Mouse (Mus musculus) heart, postnatal 10 days (tissue): Measurements from ENCODE around the gene Zfp106. TPM values are rescaled to one million over a fixed set of nuclear protein-coding genes. Genes with fewer than 3 reads are reported as not detected.

Source experiments
- DNase-seq, 2 experiments: peaks; one replicate each; pipeline ENCODE4 v3.0.0; 2021
- intact Hi-C: fragments of 180-260 bp; cut with DNase I; formaldehyde crosslinking; loops from one replicate; pipeline ENCODE4 v1.15.1; 2025
- total RNA-seq, 2 experiments: library from RNA; stranded (reverse); gene quantifications; 2 replicates each; pipeline ENCODE4 v1.2.3; 2021

The Zfp106 gene
- total RNA-seq, 2 experiments from 2014 or later = 191 to 196 TPM

DNA sequence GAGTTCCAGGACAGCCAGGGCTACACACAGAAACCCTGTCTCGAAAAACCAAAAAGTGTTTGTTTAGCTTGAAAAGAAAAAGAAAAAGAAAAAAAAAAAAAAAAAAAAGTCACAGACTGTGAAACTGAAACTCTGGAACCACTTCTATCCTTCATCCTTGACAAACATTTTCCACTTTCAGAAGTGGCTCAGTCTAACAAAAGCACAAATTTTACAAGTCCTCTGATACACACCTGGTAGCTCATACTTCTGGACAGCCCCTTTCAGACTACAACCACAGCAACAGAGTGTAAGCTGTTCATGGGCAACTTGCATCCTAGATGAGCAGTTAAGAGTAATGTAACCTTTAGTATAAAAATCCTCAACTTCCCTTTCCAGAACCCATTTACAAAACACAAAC, 2.1 kb downstream of the Zfp106 start:
- intact Hi-C loops = no loop called here

DNA sequence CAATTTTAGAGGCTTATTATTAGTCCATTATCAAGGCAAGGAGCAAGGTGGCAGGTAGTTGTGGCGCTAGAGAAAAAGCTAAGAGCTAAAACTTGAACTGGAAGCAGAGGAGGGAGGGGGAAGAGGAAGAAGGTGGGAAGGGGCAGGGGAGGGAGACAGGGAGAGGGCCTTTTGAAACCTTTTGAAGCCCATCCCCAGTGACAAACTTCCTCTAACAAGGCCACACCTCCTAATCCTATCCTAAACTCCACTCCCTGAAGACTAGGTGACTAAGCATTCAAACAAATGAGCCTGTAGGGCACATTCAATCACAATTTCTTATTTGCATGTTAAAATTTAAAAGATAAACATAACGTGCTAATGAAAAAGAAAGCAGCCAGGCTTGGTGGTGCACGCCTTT, 4.8 kb downstream of the Zfp106 start:
- no peak for DNase-seq
- intact Hi-C loops = no loop called here

More for the DNA sequence above, 2.1 kb downstream of the Zfp106 start:
- no peak for DNase-seq

DNA sequence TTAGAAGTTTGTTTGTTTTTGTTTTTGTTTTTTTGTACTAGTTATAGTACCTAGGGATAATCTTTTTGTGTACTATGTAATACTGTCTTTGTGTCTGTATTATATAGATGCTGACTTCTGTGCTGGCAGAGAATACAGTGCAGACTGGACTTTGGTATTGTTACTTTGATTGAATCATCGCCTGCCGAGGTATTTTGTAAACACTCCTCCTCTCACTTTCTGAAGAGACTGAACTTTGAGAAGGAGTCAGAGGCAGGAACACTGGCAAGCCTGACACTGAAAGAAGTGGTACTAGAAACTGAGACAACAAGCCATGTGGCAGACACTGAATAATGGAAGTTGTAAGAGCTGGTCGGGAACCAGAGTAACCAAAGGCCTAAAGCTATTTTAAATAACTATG, 6.8 kb downstream of the Zfp106 start:
- DNase-seq = no peak
- intact Hi-C loops = no loop called here

DNA sequence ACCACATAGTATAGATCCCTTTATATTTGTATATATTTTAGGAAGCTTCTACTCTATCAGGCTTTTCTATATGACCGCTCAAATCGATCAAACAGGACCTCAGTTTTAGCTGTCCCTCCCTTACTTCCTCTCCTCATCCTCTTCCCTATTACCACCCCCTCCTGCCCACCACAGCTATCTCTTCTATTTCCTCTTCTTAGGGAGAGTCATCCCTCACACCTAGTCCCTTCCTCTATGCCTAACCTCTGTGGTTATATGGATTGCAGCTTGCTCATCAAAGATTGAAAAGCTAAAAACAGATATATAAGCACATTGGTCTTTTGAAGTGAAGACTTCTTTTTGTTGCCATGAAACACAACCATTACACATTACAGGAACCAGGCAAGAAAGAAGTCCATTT, 18.9 kb downstream of the Zfp106 start:
- DNase-seq = no peak
- intact Hi-C loops = no loop called here

DNA sequence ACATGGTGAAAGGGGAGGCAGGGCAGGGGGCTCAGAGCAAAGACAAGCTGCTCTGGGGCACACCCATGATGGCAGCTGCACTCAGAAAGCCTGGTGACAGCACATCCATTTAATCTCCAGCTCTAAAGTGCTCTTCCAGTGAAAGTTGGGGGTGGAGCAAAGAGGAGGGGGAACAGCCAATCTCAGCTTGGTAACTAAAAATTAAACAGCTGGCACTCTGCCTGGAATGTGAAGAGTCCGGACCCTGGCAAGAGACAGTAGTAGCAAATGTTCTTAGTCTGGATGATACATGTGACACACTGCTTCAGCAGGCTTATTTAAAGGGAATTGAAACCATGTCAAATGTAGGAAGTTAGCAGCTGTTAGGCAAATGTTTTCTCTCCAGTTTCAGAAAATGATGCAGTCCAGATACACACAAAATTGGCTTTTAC, 23.9 kb downstream of the Zfp106 start:
- peak; percentile 96 for DNase-seq
- intact Hi-C loops = loop anchor here (2.0 kb wide), 1 partner anchor 23 kb away; the partner anchor contains the start of gene Zfp106

DNA sequence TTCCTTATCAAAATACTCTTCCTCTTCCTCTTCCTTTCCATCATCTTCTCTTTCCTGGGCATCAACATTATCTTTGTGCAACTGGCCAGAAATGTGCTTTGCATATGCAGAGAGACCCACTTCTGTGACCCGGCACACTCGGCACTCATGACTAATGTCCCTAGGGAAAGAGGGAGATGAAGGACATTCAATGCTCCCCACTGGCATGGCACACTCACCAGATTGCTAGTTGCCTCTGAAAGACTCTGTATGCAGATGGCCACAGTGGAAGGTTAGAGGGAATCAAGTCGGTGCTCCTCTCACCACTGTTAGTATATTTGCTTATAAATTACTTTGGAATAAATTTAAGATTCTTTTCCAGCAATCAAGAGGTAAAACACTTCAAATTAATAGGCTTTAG, 24.3 kb downstream of the Zfp106 start:
- DNase-seq = peak in 1 of 2 experiments; percentile 50
- intact Hi-C loops = no loop called here

DNA sequence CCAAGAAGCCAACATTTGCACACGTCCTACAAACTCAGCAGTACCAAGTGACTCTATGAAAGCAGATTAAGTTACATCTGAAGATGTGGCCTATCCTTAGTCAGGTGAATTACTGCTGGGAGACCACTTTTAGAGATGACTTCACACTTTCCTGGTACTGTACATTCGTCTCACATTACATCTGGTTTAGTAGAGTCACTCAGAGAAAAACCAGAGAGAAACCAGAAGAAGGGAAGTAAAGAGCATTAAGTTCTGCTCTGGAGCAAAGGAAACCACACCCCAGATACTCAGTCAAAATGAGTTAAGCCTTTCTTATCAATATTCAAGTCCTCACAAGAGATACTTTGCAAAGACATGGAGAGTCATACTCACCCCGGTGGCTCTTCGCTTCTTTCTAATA, 32.4 kb downstream of the Zfp106 start:
- intact Hi-C loops = no loop called here
- DNase-seq = no peak

DNA sequence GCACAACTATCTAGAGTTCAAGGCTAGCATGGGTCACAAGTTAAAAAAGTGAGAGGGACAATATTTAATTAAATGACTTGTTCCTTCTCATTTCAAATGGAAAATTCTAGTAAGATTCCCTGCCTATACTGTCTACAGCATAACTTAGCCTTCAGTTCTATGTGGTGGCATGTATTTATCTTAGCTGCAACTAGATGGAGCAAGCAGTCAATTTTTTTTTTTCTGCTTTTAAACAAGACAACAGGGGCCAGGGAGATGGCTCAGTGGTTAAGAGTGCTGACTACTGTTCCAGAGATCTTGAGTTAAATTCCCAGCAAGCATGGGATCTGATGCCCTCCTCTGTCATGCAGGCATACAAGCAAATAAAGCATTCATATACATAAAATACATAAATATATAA, 34.1 kb downstream of the Zfp106 start:
- DNase-seq = no peak
- intact Hi-C loops = no loop called here

DNA sequence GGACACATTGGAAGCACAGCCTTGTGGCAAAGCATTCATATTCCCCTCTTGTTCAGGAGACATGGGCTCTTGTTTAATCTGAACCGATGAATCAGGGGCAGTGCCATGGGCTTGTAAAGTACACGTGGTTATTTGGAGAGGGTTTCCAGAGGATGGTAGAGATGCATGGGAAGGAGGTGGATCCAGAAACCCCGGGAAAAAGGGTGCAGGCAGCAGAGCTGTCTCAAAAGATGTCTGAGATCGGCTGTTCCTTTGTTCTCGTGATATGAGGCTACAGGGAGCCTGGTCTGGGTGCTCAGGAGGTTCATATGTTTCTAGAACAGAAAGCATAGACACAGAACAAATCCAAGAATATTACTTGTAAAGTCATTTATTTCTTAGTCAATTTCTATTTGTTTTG, 36.9 kb downstream of the Zfp106 start:
- intact Hi-C loops = no loop called here
- no peak for DNase-seq

DNA sequence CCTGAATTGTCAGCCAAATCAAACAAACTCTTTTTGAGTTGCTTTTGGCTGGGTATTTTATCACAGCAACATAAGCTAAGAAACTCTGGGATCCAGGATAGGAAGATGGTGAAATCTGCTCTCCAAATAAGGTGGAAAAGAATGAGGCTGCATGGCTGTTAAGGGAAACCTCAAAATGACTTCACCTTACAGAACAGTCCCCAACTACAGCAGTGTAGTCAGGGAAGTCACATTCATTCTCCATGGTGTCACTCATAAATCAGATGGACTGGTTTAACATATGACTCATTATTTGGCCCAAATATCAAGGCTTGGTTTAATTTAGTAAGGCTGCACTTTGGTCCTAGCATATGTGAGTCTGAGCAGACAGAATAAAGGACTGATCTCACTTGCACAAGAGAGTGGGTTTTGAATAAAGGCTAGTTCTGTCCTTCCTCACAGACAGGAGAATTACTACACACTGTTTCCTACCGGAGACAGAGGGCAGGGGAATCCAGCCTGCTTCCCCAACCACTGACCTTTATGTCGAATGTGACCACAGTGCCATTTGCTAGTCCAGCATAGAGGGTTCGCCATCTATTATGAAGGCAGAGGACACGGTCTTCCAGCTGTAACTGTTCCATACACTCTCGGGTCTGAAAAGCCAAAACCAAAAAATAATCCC, 45.0 kb downstream of the Zfp106 start:
- DNase-seq = no peak
- intact Hi-C loops = no loop called here

DNA sequence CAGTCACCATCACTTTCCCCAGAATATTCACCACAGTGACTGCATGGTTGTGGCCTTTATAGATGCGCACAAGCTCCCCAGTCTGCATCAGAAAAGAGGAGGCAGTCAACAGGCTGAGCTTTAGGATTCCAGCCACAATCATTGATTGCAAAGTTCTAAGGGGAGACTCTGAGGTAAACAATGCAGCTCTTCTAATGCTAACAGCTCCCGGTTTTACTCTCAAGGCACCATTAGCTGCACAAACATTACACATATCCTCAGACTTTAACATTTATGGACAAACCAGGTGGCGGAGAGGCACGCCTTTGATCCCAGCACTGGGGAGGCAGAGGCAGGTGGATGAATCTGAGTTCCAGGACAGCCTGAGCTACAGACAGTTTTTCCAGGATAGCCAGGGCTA, 49.5 kb downstream of the Zfp106 start:
- no peak for DNase-seq
- intact Hi-C loops = no loop called here

DNA sequence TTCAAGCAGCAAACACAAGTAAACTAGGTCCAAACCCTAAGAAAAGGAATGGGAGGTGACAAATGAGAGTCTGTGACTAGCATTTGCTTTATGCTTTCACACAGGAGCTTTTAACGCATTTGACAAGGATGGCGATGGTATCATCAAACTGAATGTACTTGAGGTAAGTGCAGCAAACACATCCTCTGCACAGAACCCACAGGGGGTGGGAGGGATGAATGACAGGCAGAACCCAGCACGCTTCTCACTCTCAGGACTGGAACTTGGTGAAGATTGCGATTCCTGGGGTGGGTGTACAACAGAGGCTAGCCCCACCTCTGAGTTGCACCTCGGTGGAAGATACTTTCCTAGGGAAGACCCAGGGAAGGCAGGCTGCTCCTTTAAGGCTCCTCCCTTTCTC, 59.7 kb downstream of the Zfp106 start:
- no peak for DNase-seq
- intact Hi-C loops = no loop called here

DNA sequence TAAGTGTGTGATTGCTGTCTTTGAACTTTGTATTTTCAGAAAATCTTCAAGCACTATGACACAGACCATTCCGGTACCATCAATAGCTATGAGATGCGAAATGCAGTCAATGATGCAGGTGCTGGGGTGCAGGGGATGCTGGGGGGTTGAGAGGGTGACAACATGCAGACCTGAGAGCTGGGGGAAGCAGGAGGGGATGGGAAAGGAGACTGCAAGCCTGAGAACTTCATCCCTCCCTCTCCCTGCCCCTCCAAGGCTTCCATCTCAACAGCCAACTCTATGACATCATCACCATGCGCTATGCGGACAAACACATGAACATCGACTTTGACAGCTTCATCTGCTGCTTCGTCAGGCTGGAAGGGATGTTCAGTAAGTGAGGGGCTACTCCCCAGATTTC, 60.5 kb downstream of the Zfp106 start:
- intact Hi-C loops = no loop called here
- DNase-seq = no peak

DNA sequence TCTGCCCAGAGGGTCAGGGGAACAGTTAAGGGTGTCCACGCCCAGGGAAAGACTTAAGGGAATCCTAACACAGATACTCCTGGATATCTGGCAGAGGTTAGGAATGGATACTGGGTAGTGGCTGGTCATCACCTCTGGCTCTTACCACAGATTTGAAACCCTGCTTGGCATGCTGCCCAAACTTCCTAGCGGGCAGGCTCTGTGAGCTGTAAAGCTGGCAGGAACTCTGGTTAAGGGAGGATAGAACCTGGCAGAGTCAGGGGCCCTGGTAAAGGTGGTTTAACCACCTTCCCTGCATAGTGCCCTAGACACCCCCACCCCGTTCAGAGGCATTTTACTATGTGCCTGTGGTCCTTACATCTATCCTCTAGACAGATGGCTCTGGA, 61.0 kb downstream of the Zfp106 start:
- intact Hi-C loops = no loop called here
- peak; percentile 58 to 59 for DNase-seq

DNA sequence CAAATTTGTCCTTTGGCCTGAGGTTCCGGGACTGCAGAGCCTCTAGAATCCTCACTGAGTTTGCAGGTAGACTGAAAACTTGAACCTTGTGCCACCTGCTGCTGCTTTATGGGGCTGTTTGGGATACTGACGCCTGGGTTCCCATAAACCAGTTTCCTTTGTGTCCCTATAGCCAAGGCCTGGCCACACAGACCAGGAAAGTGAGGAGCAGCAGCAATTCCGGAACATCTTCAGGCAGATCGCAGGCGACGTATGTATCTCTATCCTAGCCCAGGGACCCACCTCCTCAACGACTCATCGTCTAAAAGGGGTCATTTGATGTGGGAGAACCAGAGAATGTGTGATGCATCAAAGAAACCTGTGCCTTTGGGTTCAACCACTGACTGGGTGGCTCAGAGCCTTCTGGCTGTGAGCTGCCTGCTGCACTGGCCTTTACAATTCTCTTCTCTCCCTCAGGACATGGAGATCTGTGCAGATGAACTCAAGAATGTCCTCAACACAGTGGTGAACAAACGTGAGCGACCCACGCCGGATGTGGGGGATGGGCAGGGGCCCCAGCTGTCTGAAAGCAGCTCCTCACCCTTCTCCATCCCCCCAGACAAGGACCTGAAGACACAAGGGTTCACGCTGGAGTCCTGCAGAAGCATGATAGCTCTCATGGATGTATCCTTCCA, 61.6 kb downstream of the Zfp106 start:
- peak; percentile 23 to 29 for DNase-seq
- intact Hi-C loops = no loop called here

DNA sequence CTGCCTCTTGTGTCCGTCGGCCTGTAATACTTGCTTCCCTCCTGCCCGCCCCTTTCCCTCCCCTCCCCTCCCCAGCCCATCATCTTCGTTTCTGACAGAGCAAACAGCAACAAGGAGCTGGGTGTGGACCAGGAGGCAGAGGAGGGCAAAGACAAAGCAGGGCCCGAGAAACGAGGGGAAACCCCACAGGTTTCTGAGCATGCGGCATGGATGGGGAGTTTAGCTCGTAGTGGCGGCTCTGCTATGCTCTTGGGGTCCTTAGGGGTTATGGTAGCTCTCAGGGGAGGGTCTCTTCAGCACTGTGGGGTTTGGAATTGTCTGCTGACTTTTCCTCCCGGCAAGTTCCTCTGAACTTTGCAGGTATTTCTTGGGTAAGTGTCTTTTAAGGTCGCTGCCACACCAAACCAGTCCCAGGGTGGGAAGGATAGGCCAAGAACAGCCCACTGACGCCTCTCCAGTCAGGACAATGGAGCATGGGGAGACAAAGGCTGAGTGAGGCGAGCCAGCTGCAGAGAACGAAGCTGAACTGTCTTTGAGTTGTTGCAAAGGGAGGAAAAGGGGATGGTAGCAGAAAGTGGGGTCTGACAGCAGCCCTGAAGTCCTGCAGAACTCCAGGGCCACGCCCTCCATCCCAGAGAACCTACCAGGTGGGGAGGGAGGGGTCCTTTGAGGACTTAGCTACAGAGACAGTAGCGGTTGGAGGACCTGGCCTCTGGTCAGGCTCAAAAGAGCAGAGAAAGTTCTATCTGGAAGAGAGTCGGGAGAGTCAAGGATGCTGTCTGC, 62.3 kb downstream of the Zfp106 start:
- no peak for DNase-seq
- intact Hi-C loops = no loop called here

DNA sequence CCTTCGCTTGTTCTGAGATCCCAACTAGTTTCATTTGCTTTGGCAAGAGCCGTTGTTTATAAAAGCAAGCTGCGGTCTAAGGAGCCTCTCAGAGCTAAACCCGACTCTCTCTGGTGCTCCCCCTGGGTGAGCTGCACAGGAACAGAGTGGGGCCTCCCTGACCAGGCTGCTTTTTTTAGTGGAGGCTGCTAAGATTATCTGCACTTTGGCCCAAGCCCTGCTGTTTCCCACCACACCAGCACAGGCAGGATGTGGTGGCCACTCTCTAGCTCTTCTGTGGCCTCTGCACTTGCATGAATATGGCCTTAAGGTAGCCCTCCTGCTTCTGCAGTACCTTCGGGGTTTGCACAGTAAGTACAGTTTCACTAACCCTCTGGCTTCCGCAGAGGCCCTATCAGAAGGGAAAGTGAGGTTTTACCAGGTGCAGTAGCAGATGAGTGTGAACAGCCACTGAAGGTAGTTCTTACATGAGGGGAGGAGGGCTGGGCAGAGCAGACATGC, 63.6 kb downstream of the Zfp106 start:
- intact Hi-C loops = no loop called here
- DNase-seq = peak in 1 of 2 experiments; percentile 20

DNA sequence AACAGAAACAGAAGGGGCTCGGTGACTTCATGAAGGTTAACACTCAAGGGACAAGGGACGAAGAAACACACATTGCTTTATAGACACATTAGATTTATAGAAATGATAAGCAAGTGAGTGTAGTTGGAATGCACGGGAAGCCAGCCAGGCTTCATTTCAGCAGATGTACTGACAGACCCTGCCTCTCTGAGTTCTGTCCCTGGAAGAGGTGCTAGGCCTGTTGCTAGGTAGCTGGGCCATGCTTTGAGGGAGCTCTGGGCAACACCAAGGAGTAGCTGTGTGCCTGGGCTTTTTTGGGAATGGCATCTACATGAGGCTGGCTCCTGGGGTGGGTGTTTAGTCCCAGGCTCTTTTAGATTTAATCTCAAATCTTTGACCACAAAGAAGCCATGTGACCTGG, 67.1 kb downstream of the Zfp106 start:
- no peak for DNase-seq
- intact Hi-C loops = no loop called here

DNA sequence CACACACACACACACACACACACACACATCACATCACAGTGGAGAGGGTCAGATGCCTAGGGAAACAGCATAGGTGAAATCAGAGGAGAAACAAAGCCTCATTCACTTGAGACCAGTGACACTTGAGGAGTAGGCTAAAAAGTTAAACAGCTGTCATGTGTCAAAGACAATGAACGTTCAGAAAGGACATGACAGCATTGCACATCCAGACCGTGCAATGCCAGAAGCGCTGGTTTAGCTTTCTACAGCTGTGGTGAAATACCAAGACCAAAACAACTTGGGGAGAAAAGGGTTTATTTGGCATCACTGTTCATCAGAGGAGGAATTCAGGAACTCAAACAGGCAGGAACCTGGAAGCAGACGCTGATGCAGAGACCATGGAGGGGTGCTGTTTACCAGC, 70.4 kb downstream of the Zfp106 start:
- intact Hi-C loops = no loop called here
- DNase-seq = no peak

DNA sequence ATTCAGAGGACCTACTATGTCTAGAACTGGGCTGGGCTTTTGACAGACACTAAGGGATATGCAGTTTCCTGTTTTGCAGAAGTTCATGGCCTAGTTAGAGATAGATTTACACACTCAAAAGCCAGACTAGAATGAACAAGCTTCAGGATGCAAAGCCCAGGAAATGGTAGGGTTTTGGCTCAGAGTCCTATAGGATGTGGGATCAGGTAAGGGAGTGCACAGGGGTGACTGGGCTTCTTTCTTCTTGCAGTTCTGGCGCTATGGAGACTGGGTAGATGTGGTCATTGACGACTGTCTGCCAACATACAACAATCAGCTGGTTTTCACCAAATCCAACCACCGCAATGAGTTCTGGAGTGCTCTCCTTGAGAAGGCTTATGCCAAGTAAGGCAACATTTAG, 79.4 kb downstream of the Zfp106 start:
- intact Hi-C loops = no loop called here
- no peak for DNase-seq

DNA sequence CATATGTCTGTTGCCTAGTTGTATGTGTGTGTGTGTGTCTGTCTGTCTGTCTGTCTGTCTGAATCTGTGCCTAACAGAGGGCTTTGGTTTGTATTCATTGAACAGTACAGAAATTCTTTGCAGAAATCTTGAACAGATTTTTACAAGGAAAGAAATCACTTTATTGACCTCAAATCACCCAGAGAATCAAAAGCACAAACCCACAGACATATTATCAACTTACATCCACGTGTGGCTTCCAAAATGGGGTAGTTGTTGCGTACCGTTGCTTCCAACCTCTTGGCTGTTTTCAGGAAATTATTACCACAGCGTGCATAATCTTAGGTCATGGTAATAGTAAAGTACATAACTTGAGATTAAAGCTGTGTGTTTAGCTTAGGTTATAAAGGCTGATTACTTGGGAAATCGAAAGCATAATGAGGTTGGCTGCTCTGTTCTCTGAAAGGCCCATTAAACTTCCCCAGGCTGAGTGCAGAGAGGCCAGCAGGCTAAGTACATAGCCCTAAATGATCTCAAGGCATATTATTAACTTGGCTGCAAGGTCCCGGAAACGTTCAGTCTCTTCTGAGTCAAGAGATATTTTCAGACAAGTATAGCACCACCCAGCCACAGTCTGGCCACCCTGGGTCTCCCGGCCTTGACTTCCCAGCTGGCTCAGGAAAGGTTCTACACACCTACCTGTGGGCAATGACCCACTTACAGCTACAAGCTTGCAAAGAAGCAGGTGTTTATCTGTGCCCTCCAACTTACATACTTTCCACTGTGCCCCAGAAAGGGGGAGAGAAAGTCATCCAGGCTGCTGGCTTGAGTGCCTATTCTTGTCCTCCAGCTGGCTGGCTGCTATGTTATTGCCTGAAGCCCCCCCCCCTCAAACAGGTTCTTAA, 80.9 kb downstream of the Zfp106 start:
- DNase-seq = peak; percentile 39 to 47
- intact Hi-C loops = no loop called here
